Mouse (Mus musculus) limb, embryonic 10.5 days (tissue): ENCODE measurements around the gene Grasp. TPM values are rescaled to one million over a fixed set of nuclear protein-coding genes. Genes with fewer than 3 reads are reported as not detected.
A peak's percentile ranks its signal among the peaks of the same experiment; 100 is the strongest.

ENCODE experiments used
- DNase-seq: peaks from one replicate; pipeline ENCODE4 v3.0.0-alpha.2; 2017; ENCODE audit warnings: low spot score
- H3K27ac ChIP-seq: fragments of 300-500 bp; sonication (generic); 2 replicates; pipeline ENCODE4 v1.5.1; 2016; ENCODE audit warnings: mild to moderate bottlenecking
- H3K27me3 ChIP-seq: fragments of 300-500 bp; sonication (generic); 2 replicates; pipeline ENCODE4 v1.6.1; 2016; ENCODE audit warnings: low read depth, mild to moderate bottlenecking; ENCODE audit not compliant: poor library complexity, severe bottlenecking
- H3K36me3 ChIP-seq: fragments of 300-500 bp; sonication (generic); 2 replicates; pipeline ENCODE4 v1.6.1; 2016; ENCODE audit warnings: mild to moderate bottlenecking, moderate library complexity
- H3K4me1 ChIP-seq: fragments of 300-500 bp; sonication (generic); 2 replicates; pipeline ENCODE4 v1.6.1; 2016
- H3K4me3 ChIP-seq: fragments of 300-500 bp; sonication (generic); 2 replicates; pipeline ENCODE4 v1.5.1; 2016; ENCODE audit warnings: mild to moderate bottlenecking, moderate library complexity
- H3K9me3 ChIP-seq: fragments of 300-500 bp; sonication (generic); replicated peaks from 2 replicates; pipeline ENCODE4 v1.6.1; 2016; ENCODE audit warnings: mild to moderate bottlenecking
- WGBS: fragments of 180-500 bp; shearing (Covaris S2); methylation state at CpG from one replicate; pipeline ENCODE4 v1.1.7; 2016; 5-methylcytosine and 5-hydroxymethylcytosine counted together
- polyA plus RNA-seq: library from polyadenylated mRNA; unstranded; fragments of >200 nt; fragmentation: Nextera tagmentation; extraction: Ambion mirVana; gene quantifications from 2 replicates; pipeline ENCODE4 v1.2.1, GENCODE M21; 2016

Gene Grasp
- polyA plus RNA-seq, 1 experiment from 2014 or later, result 6.9 TPM

DNA sequence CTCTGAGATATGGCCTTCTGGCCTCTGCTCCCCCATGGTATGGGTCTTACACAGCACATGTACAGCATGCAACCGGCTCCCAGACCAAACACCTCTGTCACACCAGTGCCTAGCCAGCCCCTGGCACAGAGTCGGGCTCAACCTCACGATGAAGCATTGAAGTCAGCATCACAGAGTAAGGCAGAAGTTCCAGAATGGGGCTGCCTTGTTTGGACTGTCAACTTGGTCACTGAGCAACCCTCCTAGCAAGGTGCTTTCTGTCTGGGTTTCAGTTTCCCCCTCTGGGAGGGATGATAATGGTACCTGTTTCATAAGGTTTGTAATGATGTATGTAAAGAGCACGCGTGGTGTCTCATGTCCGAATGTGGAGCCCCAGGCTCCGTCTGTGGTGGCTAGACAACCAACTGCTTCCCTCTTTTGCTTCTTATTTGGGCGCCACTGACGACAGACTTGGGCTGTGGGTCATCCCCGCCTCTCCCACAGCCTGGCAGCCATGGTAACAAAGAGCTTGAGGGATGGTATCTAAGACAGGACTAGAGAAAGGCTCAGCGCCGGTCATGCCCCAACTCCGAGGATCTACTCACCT lies 998 bp upstream of the Grasp start:
- peak overlapping the region; percentile 92 for H3K4me3 ChIP-seq
- peak overlapping the region; percentile 38; the same call in 1 of the 2 replicates for H3K27ac ChIP-seq
- peaks cover 11% of the 10 kb centered on the region for H3K36me3 ChIP-seq
- 47% methylated on average over 13 of the region's 13 CpGs for WGBS
- DNase-seq, result no peak
- H3K4me1 ChIP-seq, result peaks cover 76% of the 10 kb centered on the region
- peaks cover 22% of the 10 kb centered on the region for H3K27me3 ChIP-seq
- H3K9me3 ChIP-seq, result no peaks in the 10 kb centered on the region

DNA sequence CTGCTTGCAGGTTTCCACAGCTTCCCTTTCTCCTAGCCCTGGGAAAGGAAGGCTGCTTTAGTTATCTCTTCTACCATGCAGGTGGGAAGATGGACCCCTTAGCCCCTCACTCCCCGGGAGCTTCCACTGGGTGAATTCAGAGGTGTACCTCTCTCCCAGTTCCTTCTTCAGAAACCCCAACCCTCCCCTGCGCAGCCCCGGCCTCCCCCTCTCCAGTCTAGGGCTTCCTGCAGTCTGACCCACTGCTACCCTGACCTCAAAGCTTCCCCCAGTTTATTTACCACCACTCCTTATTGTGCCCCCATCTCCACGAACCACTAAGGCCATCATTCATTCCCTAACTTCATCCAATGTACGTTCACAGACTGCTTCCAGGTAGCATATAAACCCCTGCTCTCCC lies 392 bp upstream of the Grasp start:
- 4% methylated on average over 5 of the region's 5 CpGs for WGBS
- Histone ChIP-seq H3K27ac (peak overlapping the region; percentile 93), H3K9me3 (no peaks in the 10 kb centered on the region), H3K4me1 (peaks cover 82% of the 10 kb centered on the region), H3K36me3 (peaks cover 14% of the 10 kb centered on the region), H3K4me3 (peak overlapping the region; percentile 92), H3K27me3 (peaks cover 22% of the 10 kb centered on the region)
- no peak for DNase-seq

DNA sequence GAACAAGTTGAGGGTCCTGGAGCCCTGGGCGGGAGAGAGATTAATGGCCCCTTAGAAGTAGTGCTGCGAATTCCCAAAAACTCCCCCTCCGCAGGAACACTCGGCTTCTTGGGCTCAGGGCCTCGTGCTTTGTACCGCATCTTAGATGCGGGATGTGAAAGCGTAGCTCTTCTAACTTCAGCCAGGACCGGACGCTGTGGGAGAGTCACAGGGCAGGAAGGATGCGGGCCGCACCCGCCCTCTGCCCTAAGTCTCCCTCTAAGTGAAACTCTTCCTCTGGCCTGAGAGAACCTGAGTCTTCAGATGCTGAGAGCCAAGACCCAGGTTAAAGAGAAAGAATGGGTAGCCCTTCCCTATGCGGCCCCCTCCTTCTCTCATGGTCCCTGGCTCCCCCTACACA lies 989 bp downstream of the Grasp start:
- H3K27me3 ChIP-seq, result peaks cover 22% of the 10 kb centered on the region
- H3K9me3 ChIP-seq, result no peaks in the 10 kb centered on the region
- H3K4me1 ChIP-seq, result peaks cover 91% of the 10 kb centered on the region
- 3% methylated on average over 14 of the region's 14 CpGs for WGBS
- peak overlapping the region; percentile 93 for H3K27ac ChIP-seq
- peaks cover 28% of the 10 kb centered on the region for H3K36me3 ChIP-seq
- no peak for DNase-seq
- H3K4me3 ChIP-seq, result peak overlapping the region; percentile 92

DNA sequence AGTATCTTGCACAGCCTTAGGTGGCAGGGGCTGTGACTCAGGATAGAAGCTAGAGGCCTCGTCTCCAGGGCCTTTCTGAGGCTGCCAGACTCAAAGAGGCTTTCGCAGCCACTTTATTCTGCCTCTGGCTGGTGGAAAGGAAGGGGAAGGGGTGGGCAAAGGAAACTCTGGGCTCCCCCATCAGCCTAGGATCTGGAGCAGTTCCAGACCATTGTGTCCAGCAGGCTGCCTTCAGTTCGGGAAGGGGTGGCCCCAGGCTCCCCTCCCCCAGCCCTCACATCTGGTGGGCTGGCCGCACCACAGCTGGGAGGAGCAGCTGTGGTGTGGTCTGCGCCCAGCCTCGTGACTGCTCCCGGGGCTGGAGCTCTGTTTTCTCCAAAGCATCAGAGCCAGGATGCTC lies 4.0 kb downstream of the Grasp start:
- Histone ChIP-seq H3K27ac (peak overlapping the region; percentile 89), H3K27me3 (peaks cover 28% of the 10 kb centered on the region), H3K9me3 (no peaks in the 10 kb centered on the region), H3K4me1 (peaks cover 79% of the 10 kb centered on the region), H3K36me3 (peaks cover 58% of the 10 kb centered on the region), H3K4me3 (peak overlapping the region; percentile 23)
- peak; percentile 81 for DNase-seq
- 9% methylated on average over 7 of the region's 7 CpGs for WGBS

DNA sequence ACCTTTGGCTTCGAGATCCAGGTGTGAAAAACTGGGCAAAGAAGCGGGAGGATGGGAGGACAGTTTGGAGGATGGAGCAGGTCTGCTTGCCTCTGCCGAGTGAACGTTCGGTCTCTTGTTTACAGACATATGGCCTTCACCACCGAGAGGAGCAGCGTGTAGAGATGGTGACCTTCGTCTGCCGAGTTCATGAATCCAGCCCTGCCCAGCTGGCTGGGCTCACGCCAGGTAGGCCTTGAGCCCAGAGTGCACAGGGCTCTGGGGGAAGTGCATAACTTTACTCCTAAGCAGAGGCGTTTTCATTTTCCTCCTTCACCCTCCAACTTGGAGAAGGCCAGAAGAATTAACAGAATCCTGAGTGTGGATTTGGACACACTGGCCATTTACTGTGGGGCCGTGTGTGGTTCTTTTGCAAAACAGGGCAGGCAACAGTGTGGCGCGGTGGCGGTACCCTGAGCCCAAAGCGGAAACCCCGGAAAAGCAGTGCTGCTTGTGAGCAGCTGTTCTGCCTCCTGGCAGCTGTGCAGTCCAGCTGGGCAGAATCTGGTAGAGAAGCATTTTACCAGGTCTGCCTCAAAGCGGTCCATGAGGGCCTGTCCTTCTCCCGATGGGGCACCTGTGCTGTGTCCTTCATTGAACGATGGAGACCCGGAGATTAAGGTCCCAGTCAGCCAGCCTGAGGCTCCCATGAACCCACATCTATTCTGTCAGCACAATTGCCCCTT lies 5.0 kb downstream of the Grasp start:
- peak overlapping the region; percentile 89 for H3K27ac ChIP-seq
- no peaks in the 10 kb centered on the region for H3K9me3 ChIP-seq
- peaks cover 79% of the 10 kb centered on the region for H3K4me1 ChIP-seq
- peaks cover 60% of the 10 kb centered on the region for H3K36me3 ChIP-seq
- WGBS, result 89% methylated on average over 21 of the region's 21 CpGs
- DNase-seq, result no peak
- peaks cover 20% of the 10 kb centered on the region for H3K27me3 ChIP-seq
- no peak overlapping the region for H3K4me3 ChIP-seq

DNA sequence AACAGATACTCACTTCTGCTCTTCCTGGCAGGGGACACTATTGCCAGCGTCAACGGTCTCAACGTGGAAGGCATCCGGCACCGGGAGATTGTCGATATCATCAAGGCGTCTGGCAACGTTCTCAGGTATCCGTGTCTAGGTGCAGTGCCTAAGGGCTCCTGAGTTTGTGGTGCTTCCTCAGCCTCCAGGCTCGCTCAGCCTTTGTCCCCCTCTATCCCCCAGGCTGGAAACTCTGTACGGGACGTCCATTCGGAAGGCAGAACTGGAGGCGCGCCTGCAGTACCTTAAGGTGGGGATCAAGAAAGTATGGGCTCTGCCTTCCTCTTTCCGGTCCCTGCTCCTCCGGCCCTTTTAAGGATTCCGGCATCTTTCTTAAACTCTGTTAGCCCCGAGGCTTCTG lies 6.5 kb downstream of the Grasp start:
- H3K27ac ChIP-seq, result no peak overlapping the region
- 93% methylated on average over 19 of the region's 19 CpGs for WGBS
- peaks cover 75% of the 10 kb centered on the region for H3K4me1 ChIP-seq

DNA sequence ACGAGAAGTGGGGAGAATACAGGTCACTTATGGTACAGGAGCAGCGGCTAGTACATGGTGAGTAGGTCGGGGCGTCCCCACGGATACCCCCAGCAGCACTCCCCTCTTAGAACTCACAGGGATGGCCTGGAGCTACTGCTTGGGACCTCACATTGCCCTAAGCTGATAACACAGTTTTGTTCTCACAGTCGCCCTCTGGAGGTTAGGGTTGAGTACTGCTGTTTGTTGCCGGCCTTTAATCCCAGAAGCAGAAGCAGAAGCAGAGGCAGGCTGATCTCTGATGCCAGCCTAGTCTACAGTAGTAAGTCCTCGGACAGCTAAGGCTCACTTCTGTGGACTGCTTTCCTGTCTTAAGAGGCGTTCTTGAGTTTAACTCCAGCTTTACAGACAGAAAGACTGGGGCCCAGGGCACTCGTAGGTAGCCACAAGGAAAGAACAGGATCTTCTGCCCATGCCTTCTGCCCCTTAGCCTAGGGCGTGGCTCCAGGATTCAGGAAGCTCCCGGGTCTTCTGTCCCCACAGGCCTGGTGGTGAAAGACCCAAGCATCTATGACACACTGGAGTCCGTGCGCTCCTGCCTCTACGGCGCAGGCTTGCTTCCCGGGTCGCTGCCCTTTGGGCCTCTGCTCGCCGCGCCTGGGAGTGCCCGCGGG lies 7.1 kb downstream of the Grasp start:
- H3K36me3 ChIP-seq, result peaks cover 60% of the 10 kb centered on the region
- H3K27ac ChIP-seq, result peak overlapping the region; percentile 54; the same call in 1 of the 2 replicates
- peaks cover 76% of the 10 kb centered on the region for H3K4me1 ChIP-seq
- H3K9me3 ChIP-seq, result no peaks in the 10 kb centered on the region
- WGBS, result 74% methylated on average over 23 of the region's 23 CpGs
- H3K4me3 ChIP-seq, result peak overlapping the region; percentile 28
- peaks cover 18% of the 10 kb centered on the region for H3K27me3 ChIP-seq
- no peak for DNase-seq

More for the DNA sequence above, 6.5 kb downstream of the Grasp start:
- H3K4me3 ChIP-seq, result no peak overlapping the region
- no peaks in the 10 kb centered on the region for H3K9me3 ChIP-seq
- H3K36me3 ChIP-seq, result peaks cover 60% of the 10 kb centered on the region
- H3K27me3 ChIP-seq, result peaks cover 20% of the 10 kb centered on the region
- DNase-seq, result no peak

DNA sequence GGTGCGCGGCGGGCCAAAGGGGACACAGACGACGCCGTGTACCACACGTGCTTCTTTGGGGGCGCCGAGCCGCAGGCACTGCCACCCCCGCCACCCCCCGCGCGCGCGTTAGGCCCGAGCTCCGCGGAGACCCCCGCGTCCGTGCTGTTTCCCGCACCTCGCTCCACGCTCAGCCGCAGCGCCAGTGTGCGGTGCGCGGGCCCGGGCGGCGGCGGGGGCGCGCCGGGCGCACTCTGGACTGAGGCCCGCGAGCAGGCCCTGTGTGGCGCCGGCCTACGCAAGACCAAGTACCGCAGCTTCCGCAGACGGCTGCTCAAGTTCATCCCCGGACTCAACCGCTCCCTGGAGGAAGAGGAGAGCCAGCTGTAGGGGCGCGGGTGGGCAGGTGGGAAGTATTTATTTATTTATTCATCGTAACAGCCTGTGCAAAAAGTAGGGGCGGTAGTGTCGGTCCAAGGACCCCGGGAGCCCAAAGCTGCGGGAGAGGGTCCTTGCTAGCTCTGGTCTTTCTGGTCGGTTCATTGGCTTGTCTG lies 7.7 kb downstream of the Grasp start:
- Histone ChIP-seq H3K4me1 (peaks cover 74% of the 10 kb centered on the region), H3K9me3 (no peaks in the 10 kb centered on the region), H3K36me3 (peaks cover 58% of the 10 kb centered on the region), H3K4me3 (peak overlapping the region; percentile 28), H3K27me3 (peaks cover 16% of the 10 kb centered on the region), H3K27ac (peak overlapping the region; percentile 54; the same call in 1 of the 2 replicates)
- WGBS, result 64% methylated on average over 56 of the region's 56 CpGs
- DNase-seq, result no peak

DNA sequence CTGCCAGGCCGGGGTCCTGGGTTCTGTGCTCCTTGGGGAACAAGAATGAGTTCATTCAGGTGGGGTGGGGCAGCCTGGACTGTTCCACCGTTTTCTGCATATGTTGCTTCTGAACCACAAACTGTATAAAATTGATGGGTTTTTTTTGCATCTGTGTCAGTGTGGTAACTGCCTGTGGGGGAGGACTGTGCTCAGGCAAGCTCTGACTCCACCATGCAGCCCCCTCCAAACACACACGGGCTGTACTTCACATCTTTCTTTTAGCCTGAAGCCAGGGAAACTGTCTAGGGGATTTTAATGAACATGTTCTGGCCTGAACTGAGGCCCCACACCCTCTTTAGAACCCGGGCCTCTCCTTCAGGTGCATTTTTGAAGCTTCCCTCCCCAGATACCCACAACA lies 8.6 kb downstream of the Grasp start:
- Histone ChIP-seq H3K27me3 (peaks cover 18% of the 10 kb centered on the region), H3K9me3 (no peaks in the 10 kb centered on the region), H3K27ac (0 out of 2 replicates have a peak overlapping the region, but pooled peaks have one; percentile 3), H3K4me3 (no peak overlapping the region), H3K4me1 (peaks cover 65% of the 10 kb centered on the region), H3K36me3 (peaks cover 52% of the 10 kb centered on the region)
- WGBS, result 75% methylated on average over 4 of the region's 4 CpGs
- no peak for DNase-seq

DNA sequence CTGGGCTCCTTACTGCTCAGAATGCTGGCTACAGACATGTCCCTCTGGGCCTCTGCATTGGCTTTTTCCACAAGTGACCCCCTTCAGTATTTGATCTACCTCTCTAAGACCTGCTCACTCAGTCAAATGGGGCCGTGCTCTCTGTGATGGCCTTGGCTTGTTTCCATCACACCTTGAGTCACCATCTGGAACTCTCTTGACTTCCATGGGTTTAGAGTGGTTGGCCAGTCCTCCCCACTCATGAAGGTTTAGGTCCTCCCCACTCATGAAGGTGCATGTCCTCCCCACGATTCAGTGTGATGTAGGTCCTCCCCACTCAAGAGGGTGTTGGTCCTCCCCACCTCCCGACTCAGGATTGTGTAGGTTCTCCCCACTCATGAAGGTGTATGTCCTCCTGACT lies 9.2 kb downstream of the Grasp start:
- H3K4me3 ChIP-seq, result no peak overlapping the region
- peaks cover 49% of the 10 kb centered on the region for H3K36me3 ChIP-seq
- H3K27ac ChIP-seq, result peak overlapping the region; percentile 36; the same call in 1 of the 2 replicates
- no peak for DNase-seq
- peaks cover 24% of the 10 kb centered on the region for H3K27me3 ChIP-seq
- 91% methylated on average over 3 of the region's 3 CpGs for WGBS
- no peaks in the 10 kb centered on the region for H3K9me3 ChIP-seq
- peaks cover 59% of the 10 kb centered on the region for H3K4me1 ChIP-seq

DNA sequence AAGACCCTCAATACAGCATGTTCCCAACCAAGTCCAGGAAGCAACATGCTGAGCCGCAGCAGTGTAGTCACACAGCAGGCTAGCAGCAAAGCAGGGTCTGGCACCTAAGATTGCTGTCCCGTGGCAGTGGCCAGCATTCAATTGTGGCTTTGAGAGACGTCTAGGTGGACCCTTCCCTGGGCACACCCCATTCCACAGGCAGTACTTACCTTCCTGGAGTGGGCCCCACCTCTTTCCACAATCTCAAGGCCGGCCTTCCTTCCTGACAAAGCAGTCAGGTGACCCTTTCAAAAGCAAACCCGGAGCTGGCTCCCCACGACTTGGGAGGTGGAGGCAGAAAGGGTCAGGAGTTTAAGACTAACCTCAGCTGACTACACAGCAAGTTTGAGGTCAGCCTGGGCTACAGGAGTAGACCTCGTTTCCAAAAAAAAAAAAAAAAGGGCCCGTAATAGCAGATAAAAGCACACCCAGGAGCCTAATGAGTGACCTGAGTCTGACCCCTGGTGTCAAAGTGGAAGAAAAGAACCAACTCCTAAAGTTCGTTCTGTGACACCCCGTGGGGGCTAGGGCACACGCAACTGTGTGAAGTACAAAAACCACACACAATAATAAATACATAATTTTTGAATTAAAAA lies 9.8 kb downstream of the Grasp start:
- H3K27ac ChIP-seq, result peak overlapping the region; percentile 36; the same call in 1 of the 2 replicates
- H3K27me3 ChIP-seq, result peaks cover 29% of the 10 kb centered on the region
- no peaks in the 10 kb centered on the region for H3K9me3 ChIP-seq
- 19% methylated on average over 11 of the region's 11 CpGs for WGBS
- no peak for DNase-seq
- peaks cover 44% of the 10 kb centered on the region for H3K36me3 ChIP-seq
- H3K4me3 ChIP-seq, result no peak overlapping the region
- H3K4me1 ChIP-seq, result peaks cover 57% of the 10 kb centered on the region

DNA sequence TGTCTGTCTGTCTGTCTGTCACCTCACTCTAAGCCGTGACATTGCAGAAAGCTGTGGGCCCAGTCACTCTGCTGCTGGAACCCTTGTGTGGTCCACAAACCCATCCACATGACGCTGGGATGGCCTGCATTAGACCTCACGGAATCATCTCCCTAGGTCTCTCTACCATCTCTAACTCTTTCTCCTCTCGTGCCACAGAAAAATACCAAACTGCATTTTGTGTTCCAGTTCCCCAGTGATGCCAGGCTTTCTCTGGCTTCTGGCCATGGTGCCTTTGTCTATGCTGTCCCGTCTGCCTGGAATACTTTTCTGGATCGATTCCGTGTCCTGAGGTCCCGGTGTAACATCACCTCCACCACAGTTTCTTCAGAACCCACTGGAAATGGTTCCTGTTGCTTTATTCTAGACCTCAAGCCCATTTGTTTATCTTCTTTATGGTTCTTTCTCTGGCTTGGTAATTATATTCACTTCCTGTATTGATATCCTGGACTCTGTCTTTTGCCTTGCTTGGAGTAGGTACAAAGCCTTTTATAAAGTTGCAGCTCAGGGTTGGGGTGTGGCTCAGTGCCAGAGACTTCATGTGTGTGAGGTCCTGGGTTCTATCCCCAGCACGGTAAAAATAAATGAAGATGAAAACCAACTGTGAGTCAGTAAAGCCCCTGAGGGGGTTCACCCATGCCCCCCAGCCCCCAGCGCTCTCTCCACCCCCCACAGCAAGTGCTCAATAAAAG lies 10.8 kb downstream of the Grasp start:
- Histone ChIP-seq H3K27me3 (peaks cover 34% of the 10 kb centered on the region), H3K36me3 (peaks cover 34% of the 10 kb centered on the region), H3K4me3 (no peak overlapping the region), H3K27ac (no peak overlapping the region), H3K4me1 (peaks cover 56% of the 10 kb centered on the region), H3K9me3 (no peaks in the 10 kb centered on the region)
- 75% methylated on average over 10 of the region's 10 CpGs for WGBS
- no peak for DNase-seq
